Mouse (Mus musculus) frontal cortex, adult (tissue): Measurements from ENCODE around the gene Lamtor2.

Source experiments
- ATAC-seq: cut with Nextera tagmentation; 2 replicates; pipeline ENCODE4 v1.9.2; 2017; ENCODE audit warnings: mild to moderate bottlenecking, moderate library complexity, mixed read lengths; ENCODE audit not compliant: low TSS enrichment

The Lamtor2 gene

DNA sequence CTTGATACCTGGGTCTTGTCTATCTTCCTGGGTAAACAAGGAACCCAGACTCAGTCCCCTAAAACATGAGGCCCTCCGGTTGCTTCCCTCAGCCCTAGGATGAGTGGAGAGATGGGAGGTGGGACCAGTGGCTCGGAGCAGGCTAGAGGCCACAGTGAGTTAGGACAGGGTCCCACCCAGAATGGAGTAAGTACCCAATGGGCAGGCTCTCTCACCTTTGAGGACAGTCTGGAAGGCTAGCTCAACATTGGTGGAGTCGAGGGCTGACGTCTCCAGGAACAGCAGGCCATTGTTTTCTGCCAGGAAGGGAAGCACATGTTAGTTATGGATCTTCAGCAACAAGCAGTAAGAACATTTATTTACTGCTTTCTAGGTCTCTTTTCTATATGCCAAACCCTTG is 10.4 kb downstream of the Lamtor2 start:
- no peak for ATAC-seq

DNA sequence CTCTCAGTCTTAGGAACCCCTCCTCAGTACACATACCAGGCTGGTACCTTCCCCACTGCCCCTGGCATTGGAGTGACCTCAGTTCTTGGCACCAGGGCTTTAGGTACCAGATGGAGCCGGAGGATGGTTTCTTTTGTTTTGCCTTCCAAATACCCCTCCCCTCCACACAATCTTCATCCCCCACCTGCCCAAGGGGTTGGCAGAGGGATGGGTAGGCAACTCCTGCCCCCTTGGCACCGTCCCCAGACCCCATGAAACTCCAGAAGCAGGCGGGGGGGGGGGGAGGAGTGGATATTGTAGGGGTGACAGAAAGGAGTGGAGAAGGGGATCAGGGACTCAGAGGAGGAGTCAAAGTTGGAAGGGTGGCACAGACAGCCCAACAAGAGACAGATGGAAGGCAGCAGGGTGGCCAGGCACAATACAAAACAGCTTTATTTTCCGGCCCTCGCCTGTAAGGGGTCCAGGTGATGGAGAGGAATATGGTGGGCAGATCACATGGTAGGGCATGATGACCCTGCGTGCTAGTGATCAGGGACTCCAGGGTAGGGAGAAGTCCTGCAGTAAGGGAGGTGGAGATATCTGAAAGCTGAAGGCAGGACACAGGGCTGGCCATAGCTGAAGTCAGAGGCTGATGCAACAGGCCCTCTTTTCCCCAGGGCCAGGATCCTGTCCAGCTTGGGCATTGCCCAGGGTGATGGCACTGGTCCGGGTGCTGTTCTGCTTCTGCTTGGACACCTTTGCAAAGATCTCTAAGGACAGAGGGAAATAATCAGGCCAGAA is 11.1 kb downstream of the Lamtor2 start:
- no peak for ATAC-seq

DNA sequence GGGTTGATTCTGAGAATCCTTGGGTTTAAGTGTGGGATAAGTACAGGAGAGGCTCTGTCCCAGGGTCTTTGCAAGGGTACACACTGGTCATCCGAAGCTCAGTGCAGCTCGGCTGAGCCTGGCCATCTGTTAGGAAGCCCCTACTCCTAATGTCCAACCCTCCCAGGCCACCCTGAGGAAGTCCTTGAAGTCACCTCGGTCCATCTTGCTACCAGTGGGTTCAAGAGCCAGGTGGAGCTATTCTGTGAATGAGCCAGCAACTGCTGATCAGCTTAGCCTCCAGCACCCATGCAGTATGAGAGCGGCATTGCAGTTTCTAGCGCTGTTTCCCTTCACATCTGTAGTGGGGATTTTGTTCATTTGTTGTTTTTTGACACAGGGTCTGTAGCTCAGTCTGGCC is 12.8 kb downstream of the Lamtor2 start:
- no peak for ATAC-seq

DNA sequence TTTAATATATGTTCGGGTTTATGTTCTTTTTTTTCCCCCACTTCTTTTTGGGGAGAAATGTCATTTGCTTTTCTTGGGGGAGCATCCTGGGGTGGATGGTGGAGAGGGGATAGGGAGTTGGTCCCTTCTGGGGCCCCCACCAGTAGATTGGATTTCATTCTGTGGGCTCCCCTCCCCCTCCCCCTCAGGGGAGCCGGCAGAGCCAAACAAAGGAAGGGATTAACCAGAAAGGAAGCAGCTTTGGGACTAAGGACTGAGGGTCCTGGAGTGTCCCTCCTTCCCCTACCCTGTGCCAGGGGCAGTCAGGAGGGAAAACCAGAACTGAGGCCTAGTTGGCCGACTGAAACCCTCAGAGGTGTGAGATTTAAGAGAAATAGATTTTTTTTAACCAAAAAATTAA is 13.5 kb downstream of the Lamtor2 start:
- no peak for ATAC-seq

DNA sequence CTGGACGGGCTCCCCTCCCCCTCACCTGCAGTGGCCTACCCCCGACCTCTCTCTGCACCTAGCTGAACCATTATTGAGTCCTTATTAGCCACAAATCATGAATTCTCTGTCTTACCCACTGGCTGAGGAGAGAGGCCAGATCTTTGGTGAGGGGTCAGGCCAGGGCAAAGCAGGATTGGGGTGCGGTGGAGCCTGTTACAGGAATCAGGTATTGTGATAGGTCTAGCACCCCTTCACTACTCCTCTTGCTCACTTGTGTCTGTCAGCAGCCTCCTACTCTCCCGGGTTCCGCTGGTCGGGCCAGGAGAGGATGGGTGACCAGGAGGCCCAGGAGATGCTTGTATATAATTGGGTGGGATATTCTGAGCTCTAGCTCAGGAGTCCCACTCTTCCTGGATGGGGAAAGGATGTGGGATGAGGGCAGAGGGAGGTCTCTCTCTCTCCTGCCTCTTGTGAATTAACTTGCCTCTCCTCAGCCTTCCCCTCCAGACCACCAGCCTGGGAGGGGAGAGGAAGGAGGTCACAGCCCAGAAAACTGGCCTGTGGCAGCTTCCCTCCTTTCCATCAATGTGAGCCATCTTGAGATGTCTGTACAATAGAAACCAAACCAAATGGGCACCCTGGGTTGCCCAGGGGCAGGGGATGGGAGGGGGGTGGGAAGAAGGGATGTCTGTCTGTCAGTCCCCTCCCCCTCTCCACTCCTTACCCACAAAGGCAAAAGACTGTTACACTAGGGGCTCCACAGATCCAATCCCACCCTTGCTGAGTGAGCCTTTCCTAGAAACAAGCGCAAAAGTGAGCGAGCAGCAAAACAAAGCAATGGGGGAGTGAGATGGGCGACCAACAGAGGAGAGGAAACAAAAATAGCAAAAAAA is 14.4 kb downstream of the Lamtor2 start:
- no peak for ATAC-seq

DNA sequence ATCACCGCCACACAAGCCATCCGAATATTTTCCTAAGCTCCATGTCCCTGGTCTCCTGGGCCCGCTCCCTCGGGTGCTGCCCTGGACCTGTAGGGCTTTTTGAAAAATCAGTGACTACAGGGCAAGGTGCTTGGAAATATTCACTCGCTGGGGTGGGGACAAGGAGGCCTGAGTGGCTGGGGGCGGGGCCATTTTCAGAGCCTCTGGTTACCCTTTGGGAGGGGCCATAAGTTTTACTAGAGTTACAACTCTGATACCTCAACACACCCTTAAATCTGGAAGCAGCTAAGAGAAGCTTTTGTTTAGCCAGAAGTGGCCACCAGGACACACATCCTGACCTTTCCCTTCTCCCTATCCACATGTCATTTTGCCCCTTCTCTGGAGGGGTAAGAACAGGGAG is 15.7 kb downstream of the Lamtor2 start:
- ATAC-seq: no peak

DNA sequence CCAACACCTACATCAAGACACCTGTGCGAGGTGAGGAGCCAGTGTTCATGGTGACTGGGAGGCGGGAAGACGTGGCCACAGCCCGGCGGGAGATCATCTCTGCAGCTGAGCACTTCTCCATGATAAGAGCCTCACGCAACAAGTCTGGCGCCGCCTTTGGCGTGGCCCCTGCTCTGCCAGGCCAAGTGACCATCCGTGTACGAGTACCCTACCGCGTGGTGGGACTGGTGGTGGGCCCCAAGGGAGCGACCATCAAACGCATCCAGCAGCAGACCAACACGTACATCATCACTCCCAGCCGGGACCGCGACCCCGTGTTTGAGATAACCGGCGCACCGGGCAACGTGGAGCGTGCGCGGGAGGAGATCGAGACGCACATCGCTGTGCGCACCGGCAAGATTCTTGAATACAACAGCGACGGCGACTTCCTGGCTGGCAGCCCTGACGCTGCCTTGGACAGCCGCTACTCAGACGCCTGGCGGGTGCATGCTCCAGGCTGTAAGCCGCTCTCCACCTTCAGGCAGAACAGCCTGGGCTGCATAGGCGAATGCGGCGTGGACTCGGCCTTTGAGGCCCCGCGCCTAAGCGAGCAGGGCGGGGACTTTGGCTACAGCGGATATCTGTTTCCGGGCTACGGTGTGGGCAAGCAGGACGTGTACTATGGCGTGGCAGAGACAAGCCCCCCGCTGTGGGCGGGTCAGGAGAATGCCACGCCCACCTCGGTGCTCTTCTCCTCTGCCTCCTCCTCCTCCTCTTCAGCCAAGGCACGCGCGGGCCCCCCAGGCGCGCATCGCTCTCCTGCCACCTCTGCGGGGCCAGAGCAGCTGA is 16.6 kb downstream of the Lamtor2 start:
- ATAC-seq: peak; percentile 68

DNA sequence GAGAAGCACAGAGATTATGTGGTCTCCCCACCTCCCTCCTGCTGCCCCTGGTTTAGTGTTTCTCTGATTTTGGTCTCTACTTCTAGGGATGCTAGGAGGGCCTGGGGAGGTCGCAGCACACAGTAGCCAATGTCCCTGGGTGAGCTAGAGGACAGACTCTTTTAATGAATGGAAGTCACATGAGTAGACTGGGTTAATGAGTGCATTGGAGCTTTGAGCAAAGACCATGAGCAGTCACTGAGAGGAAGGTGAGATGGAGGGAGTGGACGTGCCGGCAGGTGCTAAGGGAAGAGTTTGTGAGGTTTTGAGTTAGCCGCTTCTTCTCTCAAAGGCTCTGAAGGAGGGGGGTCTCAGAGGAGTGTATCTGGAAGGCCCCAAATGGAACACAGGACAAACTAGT is 17.3 kb downstream of the Lamtor2 start:
- no peak for ATAC-seq

DNA sequence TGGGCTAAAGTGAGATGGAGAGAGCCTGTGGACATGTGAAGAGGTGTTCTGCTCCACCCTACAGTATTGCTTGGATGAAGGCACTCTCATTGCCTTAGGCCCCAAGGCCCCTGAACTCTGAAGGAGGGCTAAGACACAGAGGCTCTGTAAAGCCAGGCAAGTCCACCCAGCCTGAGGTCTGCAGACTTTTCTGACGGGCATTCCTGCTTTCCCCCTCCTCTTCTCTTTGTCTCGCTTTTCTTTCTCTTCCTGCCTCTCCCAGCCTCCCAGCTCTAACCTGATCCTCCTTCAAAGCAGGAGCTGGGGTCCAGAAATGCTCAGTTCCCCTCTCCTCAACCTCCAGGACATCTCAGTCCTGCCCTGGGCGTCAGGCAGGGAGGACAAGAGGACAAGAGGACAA is 17.9 kb downstream of the Lamtor2 start:
- no peak for ATAC-seq

DNA sequence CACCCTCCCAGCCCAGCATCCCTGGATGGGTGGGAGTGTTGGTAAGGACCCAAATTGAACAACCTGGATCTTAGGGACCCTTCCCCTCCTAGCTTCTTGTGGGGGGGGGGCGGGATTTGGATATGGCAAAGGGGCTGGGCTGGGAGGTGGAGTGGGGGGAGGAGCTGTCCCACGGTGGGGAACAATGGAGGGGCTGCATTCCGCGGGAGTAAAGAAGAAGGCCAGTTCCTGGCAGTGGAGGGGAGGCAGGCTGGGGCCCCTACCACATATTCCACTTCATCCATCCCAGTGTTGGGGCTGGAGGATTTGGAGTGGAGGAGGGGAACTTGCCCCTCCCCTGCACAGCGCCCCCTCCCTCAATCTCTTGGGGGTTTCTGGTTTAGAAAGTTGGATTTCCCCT is 19.2 kb downstream of the Lamtor2 start:
- no peak for ATAC-seq

DNA sequence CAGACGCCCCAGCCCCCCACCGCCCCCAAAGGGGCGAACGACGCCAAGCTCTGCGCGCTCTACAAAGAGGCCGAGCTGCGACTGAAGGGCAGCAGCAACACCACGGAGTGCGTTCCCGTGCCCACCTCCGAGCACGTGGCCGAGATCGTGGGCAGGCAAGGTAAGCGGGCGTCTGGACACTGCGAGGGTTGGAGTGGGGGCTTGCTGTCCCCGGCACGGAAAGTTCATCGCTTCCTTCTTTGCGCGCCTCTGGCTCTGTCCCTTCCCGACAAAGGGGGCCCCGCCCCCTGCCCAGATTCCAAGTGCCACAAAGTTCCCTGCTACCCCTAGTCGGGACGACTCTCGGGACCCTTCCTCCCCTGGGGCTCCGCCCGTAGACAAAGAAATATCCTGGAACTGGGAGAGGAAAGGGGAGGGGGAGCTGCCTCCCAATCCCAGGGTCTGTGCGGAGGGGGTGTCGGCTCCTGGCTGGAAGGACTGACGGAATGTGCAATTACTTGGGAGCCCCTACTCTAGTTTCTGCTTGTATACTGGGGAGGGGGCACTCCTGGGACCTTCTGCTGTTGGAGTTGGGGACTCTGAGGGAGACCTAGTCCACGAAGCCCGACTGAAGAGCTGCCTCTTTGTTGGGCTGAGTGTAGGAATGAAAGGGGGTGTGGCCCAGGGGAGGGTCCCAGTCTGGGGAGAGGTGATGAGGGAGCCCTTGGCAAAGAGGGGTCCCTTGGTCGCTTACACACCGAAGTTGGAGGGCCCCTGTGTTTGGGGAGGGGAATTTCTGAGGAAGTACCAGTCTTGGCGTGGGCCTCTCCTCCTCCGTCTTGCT is 20.0 kb downstream of the Lamtor2 start:
- no peak for ATAC-seq

DNA sequence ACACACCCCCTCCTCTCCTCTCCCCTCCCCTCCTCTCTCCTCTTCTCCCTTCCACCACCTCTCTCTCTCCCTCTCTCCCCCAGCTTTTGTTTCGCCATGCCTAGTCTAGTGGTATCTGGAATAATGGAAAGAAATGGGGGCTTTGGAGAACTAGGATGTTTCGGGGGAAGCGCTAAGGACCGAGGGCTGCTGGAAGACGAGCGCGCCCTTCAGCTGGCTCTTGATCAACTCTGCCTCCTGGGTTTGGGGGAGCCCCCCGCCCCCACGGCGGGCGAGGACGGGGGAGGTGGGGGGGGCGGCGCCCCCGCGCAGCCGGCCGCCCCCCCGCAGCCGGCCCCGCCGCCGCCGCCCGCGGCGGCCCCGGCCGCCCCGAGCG is 20.6 kb downstream of the Lamtor2 start, which contains the start of gene Mex3a:
Mex3a (plus strand) TSS at position 97 of the 376 bp plus-strand sequence.
- no peak for ATAC-seq

DNA sequence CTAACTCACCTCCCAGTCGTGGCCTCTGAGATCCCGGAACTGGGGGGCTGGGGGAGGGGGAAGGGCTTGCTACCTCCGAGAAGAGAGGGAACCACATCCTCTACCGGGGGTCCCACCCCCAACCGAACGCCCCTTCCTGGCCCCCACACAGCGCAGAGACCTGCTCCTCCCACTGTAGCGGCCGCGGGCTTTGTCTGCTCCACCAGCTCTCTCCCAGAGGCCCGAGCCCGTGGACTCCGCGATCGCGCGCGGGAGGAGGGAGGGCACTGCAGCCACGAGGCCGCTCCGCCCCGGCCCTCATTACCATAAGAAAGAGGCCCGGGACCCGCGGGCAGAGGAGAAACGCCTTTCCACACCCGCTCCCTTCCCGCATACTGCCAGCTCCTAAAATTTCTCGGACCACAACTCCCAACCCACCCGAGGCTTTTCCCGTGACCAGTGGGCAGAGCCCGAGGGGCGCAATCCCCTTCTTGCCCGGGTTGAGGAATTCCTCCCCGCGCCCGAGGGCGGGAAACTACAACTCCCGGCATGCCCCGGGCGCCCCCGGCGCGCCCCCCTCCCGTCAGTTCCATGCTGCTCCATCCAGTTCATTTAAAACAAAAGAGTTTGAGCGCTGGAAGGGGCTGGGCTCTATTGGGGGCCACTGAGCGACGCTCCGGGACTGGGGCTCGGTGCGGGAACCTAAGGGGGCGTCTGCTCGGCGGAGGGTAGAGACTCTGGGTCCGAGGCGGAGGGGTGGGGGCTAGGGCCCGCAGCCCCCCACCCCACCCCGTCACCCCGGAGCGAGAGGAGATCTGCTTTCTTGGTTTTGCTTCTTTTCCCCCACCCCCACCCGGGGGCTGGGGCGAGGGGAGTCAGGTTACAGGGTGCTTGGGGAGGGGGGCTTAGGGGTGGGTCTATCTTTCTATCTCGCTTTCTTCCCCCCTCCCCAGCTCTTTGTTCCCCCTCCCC is 21.3 kb downstream of the Lamtor2 start:
- ATAC-seq: peak; percentile 51

DNA sequence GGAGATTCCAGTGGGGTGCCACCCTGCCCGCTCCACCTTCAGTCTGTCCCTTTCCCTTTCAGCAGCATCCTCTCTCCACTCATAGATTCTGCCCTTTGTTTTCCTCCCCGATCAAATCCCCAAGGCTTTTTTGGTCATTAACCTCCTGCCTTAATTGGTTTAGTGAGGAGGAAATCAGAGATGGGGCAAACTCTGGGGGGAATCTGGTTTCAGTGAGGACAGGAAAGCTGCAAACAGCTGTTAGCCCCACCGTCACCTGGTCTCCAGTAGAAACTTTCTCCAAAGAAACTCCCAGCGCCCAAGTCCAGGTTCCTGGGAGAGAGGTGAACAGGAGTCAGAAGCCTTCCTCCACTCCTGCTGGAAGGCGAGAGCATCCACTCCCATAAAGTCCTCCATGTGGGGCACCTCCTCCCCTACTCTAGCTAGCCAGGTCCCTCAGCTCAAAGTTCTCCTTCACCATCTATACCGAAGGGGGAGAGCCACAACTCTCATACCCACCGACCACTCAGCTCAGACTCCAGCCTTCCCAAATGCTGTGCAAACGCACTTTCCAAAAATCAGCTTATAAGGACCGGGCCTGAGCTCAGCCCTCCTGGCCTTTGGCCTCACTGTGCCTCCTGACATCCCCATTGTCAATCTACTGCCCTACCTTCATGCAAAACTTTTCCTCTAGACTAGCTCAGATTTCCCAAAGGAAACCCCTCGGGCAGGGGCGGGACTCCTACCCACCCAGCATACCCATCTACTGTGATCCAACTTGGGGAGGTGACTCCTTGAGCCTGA is 22.6 kb downstream of the Lamtor2 start:
- ATAC-seq: no peak

DNA sequence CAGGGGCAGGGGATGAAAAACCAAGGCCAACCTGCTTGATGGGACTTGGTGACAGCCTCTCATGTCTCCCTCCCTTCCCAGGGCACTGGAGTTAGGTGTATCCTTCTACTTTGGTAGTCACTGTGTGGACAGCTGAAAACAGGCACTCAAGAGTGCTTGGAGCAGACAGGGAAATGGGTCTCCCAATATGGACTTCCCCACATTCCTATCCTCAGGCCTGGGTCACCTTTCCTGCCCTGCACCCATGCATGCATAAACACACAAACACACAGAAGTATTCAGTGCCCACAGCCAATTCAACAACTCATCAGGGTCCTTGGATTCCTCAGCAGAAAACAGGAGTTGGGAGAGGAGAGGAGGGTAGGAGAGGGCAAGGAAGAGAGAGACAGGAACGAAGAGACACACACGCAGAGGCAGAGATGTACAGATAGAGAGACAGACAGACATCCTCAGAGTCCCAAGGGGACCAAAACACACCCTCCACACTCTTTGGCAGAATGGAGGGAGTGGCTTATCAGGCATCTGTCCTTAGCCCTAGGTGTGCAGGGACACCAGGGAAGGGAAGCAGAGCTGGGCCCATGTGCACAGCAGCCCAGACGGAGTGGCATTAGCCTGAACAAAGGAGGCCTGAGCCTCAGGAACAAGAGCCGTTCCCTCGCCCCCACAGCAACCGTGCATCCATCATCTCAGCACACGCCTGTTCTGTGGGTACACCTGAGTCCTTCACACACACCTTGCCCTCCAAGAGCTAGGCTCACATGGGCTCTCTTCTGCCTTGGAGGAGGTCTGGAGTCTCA is 23.5 kb downstream of the Lamtor2 start:
- ATAC-seq: no peak

DNA sequence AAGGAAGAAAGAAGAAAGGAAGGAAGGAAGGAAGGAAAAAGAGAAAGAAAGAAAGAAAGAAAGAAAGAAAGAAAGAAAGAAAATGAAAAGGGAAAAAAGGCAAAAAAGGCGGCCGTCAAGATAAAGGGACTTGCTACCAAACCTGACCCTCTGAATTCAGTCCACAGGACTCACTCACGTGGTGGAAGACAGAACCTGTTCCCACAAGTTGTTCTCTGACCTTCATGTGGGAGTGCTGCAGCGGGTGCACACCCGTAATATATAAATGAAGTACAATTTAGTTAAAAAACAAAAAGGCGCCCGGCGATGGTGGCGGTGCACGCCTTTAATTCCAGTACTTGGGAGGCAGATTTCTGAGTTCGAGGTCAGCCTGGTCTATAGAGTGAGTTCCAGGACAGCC is 24.2 kb downstream of the Lamtor2 start:
- no peak for ATAC-seq

DNA sequence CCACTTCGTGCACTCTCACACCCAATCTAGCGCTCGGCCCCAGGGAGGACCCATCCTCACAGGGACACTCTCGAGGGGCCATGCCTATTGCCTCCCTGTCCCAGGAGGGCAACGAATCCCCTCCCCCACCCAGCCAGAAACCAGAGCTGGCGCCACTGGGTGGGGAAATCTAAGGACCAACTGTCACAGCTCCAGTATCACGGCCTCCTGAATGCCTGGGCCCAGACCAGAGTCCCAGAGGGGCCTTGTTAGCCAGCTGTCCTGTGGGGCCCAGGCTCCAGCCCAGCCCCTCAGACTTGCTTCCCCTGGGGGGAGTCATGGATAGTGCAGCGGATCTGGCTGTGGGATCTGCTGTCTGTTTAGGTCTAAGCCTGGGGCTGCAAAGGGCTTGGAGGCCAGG is 25.3 kb downstream of the Lamtor2 start:
- no peak for ATAC-seq
